Mouse (Mus musculus) myocyte (in vitro differentiated cells): ENCODE data around the gene Rpl23a. TPM values are rescaled to one million over a fixed set of nuclear protein-coding genes. Genes with fewer than 3 reads are reported as not detected.

Experiments
- H3K27me3 ChIP-seq: one replicate; pipeline ENCODE4 v1.6.1; 2011; ENCODE audit not compliant: control insufficient read depth, insufficient read depth, insufficient read length
- H3K36me3 ChIP-seq: one replicate; pipeline ENCODE4 v1.6.1; 2011; ENCODE audit not compliant: control insufficient read depth, insufficient read depth
- H3K4me2 ChIP-seq: one replicate; pipeline ENCODE4 v1.6.1; 2011; ENCODE audit warnings: low read depth, control low read depth
- H3K4me3 ChIP-seq: one replicate; pipeline ENCODE4 v1.5.1; 2011; ENCODE audit warnings: mild to moderate bottlenecking, control low read depth, moderate library complexity
- H3K79me2 ChIP-seq: one replicate; pipeline ENCODE4 v1.6.1; 2011; ENCODE audit not compliant: control insufficient read depth, insufficient read depth
- H3ac ChIP-seq: one replicate; pipeline ENCODE4 v1.6.1; 2011; ENCODE audit not compliant: control insufficient read depth, insufficient read length
- CEBPB ChIP-seq: IDR thresholded peaks from 2 replicates; pipeline ENCODE4 v1.6.1; 2011; ENCODE audit warnings: mild to moderate bottlenecking, moderate library complexity; ENCODE audit not compliant: poor library complexity, insufficient read depth, severe bottlenecking
- E2F4 ChIP-seq: IDR thresholded peaks from one replicate; pipeline ENCODE4 v1.6.1; 2011; ENCODE audit warnings: mild to moderate bottlenecking, control low read depth, moderate library complexity; ENCODE audit not compliant: insufficient read depth
- MAX ChIP-seq: IDR thresholded peaks from one replicate; pipeline ENCODE4 v1.6.1; 2011; ENCODE audit warnings: low read depth, mild to moderate bottlenecking, control low read depth
- MYOD1 ChIP-seq, 3 experiments: IDR thresholded peaks; one replicate each; pipeline ENCODE4 v1.6.1; 2011; ENCODE audit warnings: control low read depth in 2 of 3, low read depth in 2 of 3, mild to moderate bottlenecking in 2 of 3, moderate library complexity in 1 of 3; ENCODE audit not compliant: insufficient read length in 2 of 3, control insufficient read depth in 1 of 3
- MYOG ChIP-seq, 3 experiments: IDR thresholded peaks; one replicate each; pipeline ENCODE4 v1.6.1; 2011; ENCODE audit warnings: control low read depth in 2 of 3, low read depth in 2 of 3, mild to moderate bottlenecking in 2 of 3; ENCODE audit not compliant: insufficient read length in 2 of 3, control insufficient read depth in 1 of 3, insufficient read depth in 1 of 3
- POLR2A ChIP-seq: IDR thresholded peaks from one replicate; pipeline ENCODE4 v1.6.1; 2011; ENCODE audit warnings: low read depth, mild to moderate bottlenecking, control low read depth, moderate library complexity; ENCODE audit not compliant: insufficient read length
- POLR2AphosphoS2 ChIP-seq: IDR thresholded peaks from one replicate; pipeline ENCODE4 v1.6.1; 2011; ENCODE audit warnings: low read depth, control low read depth; ENCODE audit not compliant: insufficient read length
- REST ChIP-seq: IDR thresholded peaks from one replicate; pipeline ENCODE4 v1.6.1; 2011; ENCODE audit warnings: mild to moderate bottlenecking, control low read depth, moderate library complexity; ENCODE audit not compliant: insufficient read depth, insufficient read length
- SRF ChIP-seq: IDR thresholded peaks from one replicate; pipeline ENCODE4 v1.6.1; 2011; ENCODE audit warnings: low read depth; ENCODE audit not compliant: control insufficient read depth, insufficient read length
- TCF12 ChIP-seq: IDR thresholded peaks from one replicate; pipeline ENCODE4 v1.6.1; 2011; ENCODE audit warnings: mild to moderate bottlenecking, control low read depth; ENCODE audit not compliant: poor library complexity, insufficient read depth, severe bottlenecking
- TCF3 ChIP-seq: IDR thresholded peaks from one replicate; pipeline ENCODE4 v1.6.1; 2011; ENCODE audit warnings: low read depth, control low read depth; ENCODE audit not compliant: insufficient read length
- USF1 ChIP-seq: IDR thresholded peaks from one replicate; pipeline ENCODE4 v1.6.1; 2011; ENCODE audit warnings: low read depth, mild to moderate bottlenecking, control low read depth, moderate library complexity
- polyA plus RNA-seq: library from polyadenylated mRNA; unstranded; fragments of >200 nt; fragmentation: generic; extraction: Trizol; gene quantifications from one replicate; pipeline ENCODE4 v1.2.1, GENCODE M21; 2012; ENCODE audit warnings: missing spikeins

Gene Rpl23a
- polyA plus RNA-seq, 1 experiment, result 3,571 TPM

GRCm38 (mm10) chr11:78177437-78177836 lies 5.9 kb downstream of the Rpl23a start:
- peak overlapping the region; percentile 62 for H3K4me3 ChIP-seq
- peak overlapping the region; percentile 99 for H3K4me2 ChIP-seq
- H3K27me3 ChIP-seq, result no peaks in the 10 kb centered on the region
- H3K36me3 ChIP-seq, result peaks cover 31% of the 10 kb centered on the region
- H3K79me2 ChIP-seq, result peaks cover 18% of the 10 kb centered on the region
- no peak for TF ChIP-seq MAX
- no peak for TF ChIP-seq TCF3
- no peak for TF ChIP-seq POLR2AphosphoS2
- TF ChIP-seq REST, result no peak
- no peak for TF ChIP-seq USF1
- TF ChIP-seq E2F4, result no peak
- no peak for TF ChIP-seq POLR2A
- no peak for TF ChIP-seq MYOD1 (IDR thresholded peaks at IDR 0.05; ENCODE audit: control insufficient read depth in 1 of 3, insufficient read length in 2 of 3, low read depth in 2 of 3)
- no peak for TF ChIP-seq CEBPB
- TF ChIP-seq TCF12, result no peak
- no peak for TF ChIP-seq SRF
- no peak for TF ChIP-seq MYOG (IDR thresholded peaks at IDR 0.05; ENCODE audit: control insufficient read depth in 1 of 3, insufficient read depth in 1 of 3, insufficient read length in 2 of 3, low read depth in 2 of 3)
- no peak overlapping the region for H3ac ChIP-seq

GRCm38 (mm10) chr11:78176905-78177331 lies 6.5 kb downstream of the Rpl23a start:
- no peak overlapping the region for H3ac ChIP-seq
- H3K79me2 ChIP-seq, result peaks cover 13% of the 10 kb centered on the region
- TF ChIP-seq POLR2A (no peak), REST (no peak), POLR2AphosphoS2 (no peak), CEBPB (no peak), MYOG (IDR thresholded peaks at IDR 0.05; ENCODE audit: control insufficient read depth in 1 of 3, insufficient read depth in 1 of 3, insufficient read length in 2 of 3, low read depth in 2 of 3) (no peak), TCF12 (no peak)
- H3K4me2 ChIP-seq, result peak overlapping the region; percentile 99
- peak overlapping the region; percentile 62 for H3K4me3 ChIP-seq
- H3K36me3 ChIP-seq, result peaks cover 26% of the 10 kb centered on the region
- H3K27me3 ChIP-seq, result no peaks in the 10 kb centered on the region

GRCm38 (mm10) chr11:78176402-78176862 lies 7.0 kb downstream of the Rpl23a start, which contains the start of the genes Nek8 and Tlcd1:
Nek8 (minus strand) TSS chr11:78176675.
Tlcd1 (plus strand) TSS chr11:78176711.
- no peaks in the 10 kb centered on the region for H3K27me3 ChIP-seq
- no peak for TF ChIP-seq MYOD1 (IDR thresholded peaks at IDR 0.05; ENCODE audit: control insufficient read depth in 1 of 3, insufficient read length in 2 of 3, low read depth in 2 of 3)
- TF ChIP-seq REST, result no peak
- TF ChIP-seq TCF3, result no peak
- no peak for TF ChIP-seq SRF
- TF ChIP-seq POLR2AphosphoS2, result peak; percentile 29
- no peak for TF ChIP-seq USF1
- TF ChIP-seq E2F4, result no peak
- no peak for TF ChIP-seq CEBPB
- TF ChIP-seq POLR2A, result peak; percentile 39
- no peak for TF ChIP-seq MAX
- TF ChIP-seq TCF12, result no peak
- no peak for TF ChIP-seq MYOG (IDR thresholded peaks at IDR 0.05; ENCODE audit: control insufficient read depth in 1 of 3, insufficient read depth in 1 of 3, insufficient read length in 2 of 3, low read depth in 2 of 3)
- H3K79me2 ChIP-seq, result peaks cover 8% of the 10 kb centered on the region
- H3ac ChIP-seq, result no peak within 1 kb of the TSS
- peaks cover 21% of the 10 kb centered on the region for H3K36me3 ChIP-seq
- peak within 1 kb of the TSS; percentile 62 for H3K4me3 ChIP-seq
- peak within 1 kb of the TSS; percentile 99 for H3K4me2 ChIP-seq

GRCm38 (mm10) chr11:78175771-78176401 lies 7.5 kb downstream of the Rpl23a start:
- peak overlapping the region; percentile 62 for H3K4me3 ChIP-seq
- H3K4me2 ChIP-seq, result peak overlapping the region; percentile 99
- H3K36me3 ChIP-seq, result peaks cover 15% of the 10 kb centered on the region
- peaks cover 3% of the 10 kb centered on the region for H3K79me2 ChIP-seq
- no peaks in the 10 kb centered on the region for H3K27me3 ChIP-seq
- TF ChIP-seq REST (no peak), USF1 (no peak), POLR2AphosphoS2 (peak; percentile 1)
- H3ac ChIP-seq, result no peak overlapping the region

GRCm38 (mm10) chr11:78174506-78174905 lies 8.9 kb downstream of the Rpl23a start:
- Histone ChIP-seq H3K4me3 (no peak overlapping the region), H3K36me3 (peaks cover 1% of the 10 kb centered on the region), H3K79me2 (no peaks in the 10 kb centered on the region), H3K27me3 (no peaks in the 10 kb centered on the region), H3ac (no peak overlapping the region), H3K4me2 (no peak overlapping the region)
- no peak for TF ChIP-seq POLR2A
